Mouse (Mus musculus) cerebellum, adult 8-10 months (tissue): ENCODE data around the gene Tpcn1.
"Not testable (repeated sequence)": the region's sequence is repeated elsewhere in the genome, so short reads cannot be mapped to it uniquely, and the experiment has no call there.

Source experiments
- DNase-seq: peaks from one replicate; pipeline ENCODE4 v3.0.0; 2022

The Tpcn1 gene

DNA sequence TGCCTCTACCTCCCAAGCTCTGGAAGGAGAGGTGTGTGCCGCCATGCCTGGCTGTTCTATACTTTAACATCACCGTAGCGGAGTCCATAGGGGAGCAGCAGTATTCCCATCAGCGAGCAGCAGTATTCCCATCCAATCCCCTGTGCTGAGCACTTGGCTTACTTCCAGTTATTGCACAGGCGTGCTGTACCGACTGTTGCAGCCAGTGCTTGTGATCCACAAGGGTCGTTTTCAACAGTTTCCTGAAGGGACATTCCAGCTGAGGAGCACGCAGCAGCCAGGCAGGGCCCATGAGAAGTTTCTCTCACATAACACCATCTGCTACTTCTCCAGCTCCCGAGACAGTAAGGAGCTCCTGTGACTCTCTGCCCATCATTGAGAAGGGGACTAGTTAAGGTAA, 82.0 kb downstream of the Tpcn1 start:
- no peak for DNase-seq

DNA sequence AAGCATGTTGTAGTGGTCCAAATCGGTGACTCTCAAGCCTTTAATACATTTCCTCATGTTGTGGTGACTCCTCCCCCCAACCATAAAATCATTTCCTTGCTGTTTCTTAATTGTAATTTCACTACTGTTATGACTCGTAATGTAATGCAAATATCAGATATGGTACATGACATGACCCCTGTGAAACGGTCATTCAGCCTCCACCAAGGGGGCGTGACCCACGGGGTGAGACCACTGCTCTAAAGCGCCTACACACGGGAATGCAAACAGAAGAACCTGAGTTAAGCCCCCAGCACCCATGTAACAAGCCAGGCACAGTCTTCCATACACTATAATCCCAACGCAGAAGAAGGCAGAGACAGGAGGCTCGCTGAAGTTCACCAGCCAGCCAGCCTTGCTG, 82.7 kb downstream of the Tpcn1 start:
- DNase-seq = no peak

DNA sequence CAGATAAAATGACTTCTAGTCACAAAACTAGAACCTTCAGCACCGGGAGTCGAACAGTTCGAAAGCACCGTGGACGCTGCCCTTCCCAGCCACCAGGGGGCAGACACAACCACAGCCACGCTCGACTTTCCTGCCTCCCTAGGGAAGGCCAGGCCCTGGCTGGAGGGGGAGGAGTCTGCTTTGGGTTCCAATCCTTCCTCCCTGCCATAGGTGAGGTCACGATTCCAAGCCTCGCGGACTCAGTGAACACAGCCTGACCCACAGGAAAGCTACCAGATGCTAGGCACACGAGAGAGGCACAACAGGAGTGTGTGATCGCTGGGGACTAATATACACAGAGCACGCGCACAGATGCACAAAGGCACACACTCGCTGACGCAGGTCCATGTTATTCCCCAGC, 83.1 kb downstream of the Tpcn1 start:
- DNase-seq = peak; percentile 86

DNA sequence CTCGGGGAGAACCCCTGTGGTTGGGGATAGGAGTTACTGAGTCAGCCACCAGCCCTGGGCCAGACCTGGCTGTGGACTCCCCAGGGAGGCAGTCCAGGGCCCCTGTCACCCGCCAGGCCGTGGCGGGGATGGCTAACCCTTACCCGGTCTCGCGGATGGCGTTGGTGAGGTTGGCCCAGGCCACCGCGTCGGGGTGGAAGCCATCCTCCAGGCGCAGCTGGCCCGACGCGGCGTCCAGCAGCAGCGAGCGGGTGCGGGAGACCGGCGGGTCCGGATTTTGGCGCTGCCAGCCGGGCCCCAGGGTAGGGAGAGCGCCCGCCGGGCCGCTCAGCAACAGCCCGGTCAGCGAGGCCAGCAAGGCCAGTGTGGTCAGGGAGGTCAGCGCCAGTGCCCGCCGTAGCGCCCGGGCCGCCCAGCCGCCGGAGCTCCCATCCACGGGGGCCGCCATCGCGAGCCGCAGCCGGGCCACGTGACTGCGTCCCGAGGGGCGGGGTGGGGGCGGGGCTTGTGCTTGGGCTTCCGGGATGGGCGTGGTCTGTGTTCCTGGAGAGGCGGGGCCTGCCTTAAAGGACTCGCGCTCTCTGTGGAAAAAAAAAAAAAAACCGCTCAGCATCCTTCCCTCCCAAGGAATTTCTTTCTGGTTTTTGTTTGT, 85.2 kb downstream of the Tpcn1 start, which contains the start of gene Plbd2:
Gene Plbd2 (minus strand): TSS at position 482 of the 652 bp plus-strand sequence.
- peak; percentile 79 for DNase-seq

DNA sequence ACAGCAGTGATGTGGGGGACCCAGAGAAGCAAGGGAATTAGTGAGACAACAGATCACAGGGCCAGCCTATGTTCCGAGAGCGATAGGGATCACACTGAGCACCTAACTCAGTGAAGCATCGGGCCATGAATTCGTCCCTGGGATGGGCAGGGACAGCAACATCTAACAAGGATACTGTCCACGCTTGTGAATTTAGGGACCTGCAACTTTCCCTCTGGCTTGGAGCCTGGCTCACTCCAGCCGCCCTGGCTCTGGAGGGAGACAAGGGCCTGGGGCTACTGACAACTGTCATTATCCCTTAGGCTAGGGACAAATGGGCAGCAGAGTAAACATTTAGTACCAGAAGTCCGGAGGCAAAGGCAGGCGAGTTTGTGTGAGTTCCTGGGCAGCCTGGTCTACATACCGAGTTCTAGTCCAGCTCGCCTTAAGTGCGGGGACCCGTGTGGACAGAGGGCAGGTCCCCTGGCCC, 85.8 kb downstream of the Tpcn1 start:
- DNase-seq = no peak

DNA sequence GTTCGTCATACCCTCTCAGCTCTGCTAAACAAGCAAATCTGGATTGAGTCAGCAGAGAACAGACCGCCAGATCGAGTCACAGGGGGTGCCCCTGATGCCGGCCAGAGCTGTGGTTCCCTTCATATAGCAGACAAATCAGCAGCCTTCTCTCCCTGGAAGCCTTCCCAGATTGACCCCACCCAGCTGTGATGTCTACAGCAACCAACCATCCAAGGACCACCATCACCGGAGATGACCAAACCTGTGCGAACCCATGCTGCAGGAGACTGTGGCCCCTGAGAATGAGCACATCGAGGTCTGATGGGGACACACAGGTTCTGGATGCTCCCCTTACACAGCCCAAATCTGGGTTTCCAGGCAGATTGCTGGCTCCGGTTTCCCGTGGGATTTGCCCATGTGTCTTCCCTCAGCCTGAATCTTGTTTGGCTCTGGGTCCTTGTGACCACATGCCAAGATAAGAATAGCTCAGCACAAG, 86.3 kb downstream of the Tpcn1 start:
- no peak for DNase-seq

DNA sequence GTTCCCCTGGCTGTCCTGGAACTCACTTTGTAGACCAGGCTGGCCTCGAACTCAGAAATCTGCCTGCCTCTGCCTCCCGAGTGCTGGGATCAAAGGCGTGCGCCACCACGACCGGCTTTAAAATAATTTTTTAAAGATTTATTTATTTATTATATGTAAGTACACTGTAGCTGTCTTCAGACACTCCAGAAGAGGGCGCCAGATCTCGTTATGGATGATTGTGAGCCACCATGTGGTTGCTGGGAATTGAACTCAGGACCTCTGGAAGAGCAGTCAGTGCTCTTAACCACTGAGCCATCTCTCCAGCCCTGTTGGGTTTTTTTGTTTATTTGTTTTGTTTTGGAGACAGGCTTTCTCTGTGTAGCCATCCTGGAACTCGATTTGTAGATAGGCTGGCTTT, 87.9 kb downstream of the Tpcn1 start:
- DNase-seq = not testable (repeated sequence)

DNA sequence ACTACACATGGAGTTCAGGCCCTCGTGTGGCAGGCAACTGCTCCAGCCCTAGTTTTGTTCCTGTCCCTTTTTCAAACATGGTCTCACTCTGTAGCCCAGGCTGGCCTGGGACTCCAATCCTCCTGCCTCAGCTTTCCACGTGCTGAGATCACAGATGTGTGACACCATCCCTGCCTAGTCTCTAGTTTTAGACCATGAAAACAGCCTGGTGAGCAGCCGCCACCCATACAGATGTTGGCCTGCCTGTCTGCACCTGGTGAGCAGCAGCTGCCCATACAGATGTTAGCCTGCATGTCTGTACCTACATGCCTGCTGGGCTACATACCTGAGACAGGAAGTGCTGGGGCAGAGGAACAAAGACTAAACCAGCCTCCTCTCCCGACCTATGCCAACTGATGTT, 89.3 kb downstream of the Tpcn1 start:
- no peak for DNase-seq

DNA sequence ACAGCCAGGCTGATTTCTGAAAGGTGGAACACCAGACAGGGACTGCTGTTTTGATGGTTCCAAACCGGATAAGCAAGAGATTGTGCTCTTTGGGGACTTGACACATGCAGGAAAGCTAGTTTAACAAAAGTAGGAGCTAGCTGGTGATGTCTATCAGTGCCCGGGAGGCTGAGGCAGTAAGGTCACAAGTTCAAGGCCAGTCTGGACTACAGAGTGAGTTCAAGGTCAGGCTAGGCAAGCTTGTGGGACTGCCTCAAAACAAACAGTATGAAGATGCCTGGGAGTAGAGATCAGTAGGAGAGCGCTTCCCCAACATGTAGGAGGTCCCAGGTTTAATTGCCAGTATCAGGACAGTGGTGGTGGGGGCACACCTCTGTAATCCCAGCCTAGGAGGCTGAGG, 91.4 kb downstream of the Tpcn1 start:
- no peak for DNase-seq

DNA sequence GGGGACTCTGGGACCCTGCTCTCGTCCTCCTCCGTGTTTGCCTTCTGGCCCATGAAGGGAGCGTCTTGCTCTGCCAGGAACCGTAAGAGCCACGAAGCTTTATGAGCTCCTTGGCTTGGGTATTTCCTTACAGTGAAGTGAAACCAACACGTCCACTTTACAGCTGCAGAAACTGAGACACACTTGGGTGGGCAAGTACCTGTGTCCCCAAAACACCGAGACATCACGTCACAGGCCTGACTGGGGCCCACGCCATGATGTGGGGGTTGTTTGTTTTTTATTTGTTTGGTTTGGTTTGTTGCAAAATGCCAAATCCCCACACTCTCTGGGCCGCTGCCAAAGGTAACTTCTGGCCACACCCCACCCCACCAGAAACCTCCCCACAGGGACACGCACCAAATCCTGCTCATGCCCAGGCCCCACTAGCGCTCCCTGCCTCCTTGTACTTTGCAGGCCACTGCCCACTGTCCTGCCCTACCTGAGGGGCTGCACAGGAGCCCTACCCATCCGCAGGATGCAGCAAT, 92.7 kb downstream of the Tpcn1 start:
- DNase-seq = no peak

DNA sequence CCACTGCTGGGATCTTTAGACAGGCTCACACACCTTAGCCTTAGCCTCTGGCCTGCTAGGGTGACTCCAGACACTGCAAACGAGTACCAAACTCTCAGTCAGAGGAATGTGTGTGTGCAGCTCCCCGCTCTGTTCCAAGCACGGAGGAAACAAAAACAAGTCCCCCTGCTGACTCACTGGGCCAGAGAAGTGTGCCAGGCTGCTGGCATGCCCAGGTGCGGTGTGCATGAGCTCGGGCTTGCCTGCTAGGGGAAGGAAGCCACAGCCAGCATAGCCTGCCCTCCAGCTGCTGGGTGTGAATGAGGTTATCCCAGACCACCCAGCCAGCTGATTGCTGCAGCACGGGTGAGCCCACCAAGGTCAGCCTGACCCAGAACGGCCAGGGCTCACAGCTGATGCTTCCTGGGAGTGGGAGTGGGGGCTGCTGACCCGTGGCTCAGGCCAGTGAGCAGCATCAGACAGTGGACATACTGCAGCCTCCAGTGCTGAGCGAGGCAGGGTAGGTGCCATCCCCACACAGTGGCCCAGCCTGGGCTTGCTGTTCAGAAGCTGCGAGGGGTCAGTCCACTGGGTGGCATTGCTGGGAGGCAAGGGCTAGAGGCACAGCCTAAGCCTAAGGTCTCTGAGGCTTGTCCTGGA, 93.3 kb downstream of the Tpcn1 start:
- no peak for DNase-seq

DNA sequence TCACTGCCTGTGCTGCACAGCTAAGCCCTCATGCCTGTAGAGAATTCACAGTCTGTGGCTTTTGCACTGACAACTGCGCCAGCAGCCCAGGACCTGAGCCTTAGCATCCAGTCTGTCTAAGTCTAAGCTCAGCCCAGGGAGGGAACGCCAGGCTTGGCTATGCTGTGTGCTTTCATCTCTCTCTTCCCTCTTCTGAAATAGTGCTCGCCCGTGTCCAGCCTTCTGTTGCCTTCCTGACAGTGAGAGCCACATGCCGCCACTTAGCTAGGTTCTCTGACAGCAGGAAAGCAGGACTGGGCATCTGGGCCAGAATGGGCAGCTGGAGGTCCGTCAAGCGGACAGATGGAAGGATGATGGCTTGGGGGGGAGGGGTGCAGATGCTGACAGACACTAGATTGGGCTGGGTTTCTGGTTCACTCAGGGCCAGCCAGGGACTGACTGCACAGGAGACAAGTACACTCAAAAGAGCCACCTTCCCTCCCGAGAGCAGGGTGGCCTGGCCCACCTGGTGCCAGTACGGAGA, 94.5 kb downstream of the Tpcn1 start:
- no peak for DNase-seq

DNA sequence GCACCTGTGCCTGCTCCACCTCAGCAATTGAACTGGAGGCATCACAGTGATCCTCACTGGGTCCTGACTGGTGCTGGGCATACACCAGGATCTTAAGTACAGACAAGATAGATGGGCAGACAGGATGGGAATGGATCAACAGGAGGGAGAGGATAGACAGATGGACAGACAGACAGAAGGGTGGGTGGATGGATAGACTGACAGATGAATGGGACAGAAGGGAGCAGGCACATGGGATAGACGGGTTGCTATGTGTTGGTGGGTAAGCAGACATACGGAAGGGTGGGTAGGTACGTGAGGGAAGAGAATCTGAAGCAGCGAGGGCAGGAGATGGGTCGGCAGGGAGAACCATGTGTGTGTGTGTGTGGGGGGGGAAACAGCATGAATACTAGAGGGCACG, 95.0 kb downstream of the Tpcn1 start:
- DNase-seq = no peak

DNA sequence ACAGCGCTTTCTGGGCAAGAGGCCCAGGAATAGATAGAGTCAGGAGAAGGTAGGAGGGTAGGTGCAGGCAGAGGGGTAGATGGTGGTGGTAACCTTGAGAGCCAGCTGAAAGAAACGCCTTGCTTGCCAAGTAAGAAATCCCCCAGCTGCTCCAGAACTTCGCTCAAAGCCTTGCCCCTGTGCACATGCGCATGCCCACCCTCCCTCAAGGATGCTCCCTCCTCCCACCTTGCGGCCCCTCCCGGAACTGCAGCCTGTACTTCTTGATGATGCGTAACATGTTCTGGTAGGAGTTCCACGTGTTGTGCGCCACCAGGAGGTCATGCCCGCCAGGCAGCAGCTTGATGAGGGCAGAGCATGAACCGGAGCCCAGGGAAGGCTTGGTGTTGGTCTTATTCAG, 96.0 kb downstream of the Tpcn1 start:
- DNase-seq = no peak

DNA sequence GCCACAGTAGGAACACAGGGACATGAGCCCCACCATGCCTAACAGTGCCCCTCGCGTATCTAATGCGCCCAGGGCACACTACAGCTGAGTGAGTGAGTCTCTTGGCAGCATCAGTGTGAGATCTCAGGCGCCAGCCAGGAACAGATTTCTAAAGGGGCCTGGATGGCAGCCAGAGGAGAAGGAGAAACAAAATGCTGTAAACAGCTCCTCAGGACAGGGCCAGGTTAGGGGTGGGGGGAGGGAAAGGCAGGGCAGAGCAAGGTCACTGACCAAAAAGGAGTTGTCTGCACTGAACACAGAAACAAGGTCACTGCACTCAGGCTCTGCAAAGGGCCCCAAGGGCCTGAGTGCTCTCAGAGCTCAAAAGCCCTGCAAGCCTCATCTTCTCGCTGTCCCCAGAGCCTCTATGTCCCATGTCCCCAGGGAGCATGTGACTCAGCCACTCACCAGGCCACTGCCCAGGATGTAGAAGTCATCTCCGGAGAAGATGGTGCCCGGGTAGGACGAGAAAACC, 97.7 kb downstream of the Tpcn1 start:
- no peak for DNase-seq

DNA sequence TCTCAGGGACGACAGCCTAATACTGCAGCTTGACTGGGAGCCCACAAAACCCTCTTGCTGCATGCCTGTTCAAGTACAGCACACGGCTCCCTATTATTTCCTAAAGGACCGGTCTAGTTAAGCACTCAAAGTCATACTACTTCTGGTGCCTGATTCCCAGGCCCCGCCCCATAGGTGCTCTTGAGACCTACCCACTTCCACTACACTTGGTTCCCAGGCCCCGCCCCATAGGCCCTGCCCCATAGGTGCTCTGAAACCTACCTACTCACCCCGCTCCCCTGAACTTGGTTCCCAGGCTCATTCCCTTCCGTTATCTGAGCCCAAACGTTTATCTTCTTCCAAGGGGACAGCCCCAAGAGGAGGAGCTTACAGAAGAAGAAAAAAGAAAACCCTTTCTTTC, 100.6 kb downstream of the Tpcn1 start:
- no peak for DNase-seq
